Mouse (Mus musculus) hindbrain, embryonic 11.5 days (tissue): Measurements from ENCODE around the gene Pdpr. TPM values are rescaled to one million over a fixed set of nuclear protein-coding genes. Genes with fewer than 3 reads are reported as not detected.
"Not testable (repeated sequence)": the region's sequence is repeated elsewhere in the genome, so short reads cannot be mapped to it uniquely, and the experiment has no call there.

Experiments
- ATAC-seq: fragments of 200-750 bp; cut with Nextera tagmentation; 2 replicates; pipeline ENCODE4 v1.8.0; 2017; ENCODE audit warnings: mild to moderate bottlenecking, moderate TSS enrichment, moderate library complexity; ENCODE audit not compliant: low FRiP score
- DNase-seq: peaks from one replicate; pipeline ENCODE4 v3.0.0-alpha.2; 2015; ENCODE audit warnings: low spot score
- H3K27ac ChIP-seq: fragments of 300-500 bp; sonication (generic); 2 replicates; pipeline ENCODE4 v1.5.1; 2014; ENCODE audit warnings: mild to moderate bottlenecking, low read depth, low read length
- H3K27me3 ChIP-seq: fragments of 300-500 bp; sonication (generic); 2 replicates; pipeline ENCODE4 v1.6.1; 2014; ENCODE audit warnings: mild to moderate bottlenecking, low read length, moderate library complexity, mixed read lengths; ENCODE audit not compliant: control insufficient read depth, insufficient read depth
- H3K36me3 ChIP-seq: fragments of 300-500 bp; sonication (generic); 2 replicates; pipeline ENCODE4 v1.6.1; 2014; ENCODE audit warnings: mild to moderate bottlenecking, low read length, moderate library complexity, mixed read lengths; ENCODE audit not compliant: control insufficient read depth, insufficient read depth
- H3K4me1 ChIP-seq: fragments of 300-500 bp; sonication (generic); replicated peaks from 2 replicates; pipeline ENCODE4 v1.6.1; 2014; ENCODE audit warnings: low read length, mixed read lengths; ENCODE audit not compliant: control insufficient read depth, insufficient read depth
- H3K4me2 ChIP-seq: fragments of 300-500 bp; sonication (generic); replicated peaks from 2 replicates; pipeline ENCODE4 v1.6.1; 2014; ENCODE audit warnings: mild to moderate bottlenecking, low read depth, low read length
- H3K4me3 ChIP-seq: fragments of 300-500 bp; sonication (generic); 2 replicates; pipeline ENCODE4 v1.5.1; 2014; ENCODE audit warnings: low read depth, low read length
- H3K9ac ChIP-seq: fragments of 300-500 bp; sonication (generic); 2 replicates; pipeline ENCODE4 v1.6.1; 2014; ENCODE audit warnings: low read depth, low read length
- H3K9me3 ChIP-seq: fragments of 300-500 bp; sonication (generic); 2 replicates; pipeline ENCODE4 v1.6.1; 2016; ENCODE audit warnings: low read length; ENCODE audit not compliant: control insufficient read depth
- WGBS: fragments of 180-500 bp; shearing (Covaris S2); extraction: QIAGEN DNeasy Blood & Tissue Kit; methylation state at CpG from one replicate; pipeline ENCODE4 v1.1.7; 2014; 5-methylcytosine and 5-hydroxymethylcytosine counted together
- polyA plus RNA-seq: library from polyadenylated mRNA; unstranded; fragments of >200 nt; fragmentation: Nextera tagmentation; extraction: Ambion mirVana; gene quantifications from 2 replicates; pipeline ENCODE4 v1.2.1, GENCODE M21; 2014

The Pdpr gene
- polyA plus RNA-seq, 1 experiment from 2014 or later, result 6.4 TPM

DNA sequence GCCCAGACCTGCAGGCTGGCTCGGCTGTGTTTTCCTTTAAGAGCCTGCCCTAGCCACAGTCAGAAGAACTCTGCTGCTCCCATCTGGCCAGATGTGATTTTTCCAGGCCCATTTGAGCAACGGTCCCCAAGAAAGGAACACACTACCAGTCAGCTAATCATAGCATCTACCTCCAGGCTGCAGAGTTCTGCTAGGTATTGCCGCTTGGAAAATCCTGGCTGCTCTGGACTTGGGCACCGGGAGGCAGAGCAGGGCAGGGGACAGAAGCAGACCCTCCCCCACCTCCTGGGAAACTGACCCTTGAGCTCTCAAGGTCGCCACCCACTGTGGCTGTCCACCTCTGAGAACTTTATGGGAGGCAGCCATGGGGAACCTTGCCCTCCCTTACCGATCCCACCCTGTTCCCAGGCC is 14.6 kb upstream of the Pdpr start:
- H3K9ac ChIP-seq, result no peak overlapping the region
- 34% methylated on average over 6 of the region's 6 CpGs for WGBS
- H3K4me3 ChIP-seq, result no peak overlapping the region
- H3K27ac ChIP-seq, result no peak overlapping the region
- peaks cover 4% of the 10 kb centered on the region for H3K4me1 ChIP-seq
- no peaks in the 10 kb centered on the region for H3K27me3 ChIP-seq
- H3K36me3 ChIP-seq, result no peaks in the 10 kb centered on the region
- DNase-seq (peak; percentile 30), ATAC-seq (no peak)
- H3K9me3 ChIP-seq, result no peaks in the 10 kb centered on the region
- H3K4me2 ChIP-seq, result no peak overlapping the region; the same call in 1 of the 2 replicates

DNA sequence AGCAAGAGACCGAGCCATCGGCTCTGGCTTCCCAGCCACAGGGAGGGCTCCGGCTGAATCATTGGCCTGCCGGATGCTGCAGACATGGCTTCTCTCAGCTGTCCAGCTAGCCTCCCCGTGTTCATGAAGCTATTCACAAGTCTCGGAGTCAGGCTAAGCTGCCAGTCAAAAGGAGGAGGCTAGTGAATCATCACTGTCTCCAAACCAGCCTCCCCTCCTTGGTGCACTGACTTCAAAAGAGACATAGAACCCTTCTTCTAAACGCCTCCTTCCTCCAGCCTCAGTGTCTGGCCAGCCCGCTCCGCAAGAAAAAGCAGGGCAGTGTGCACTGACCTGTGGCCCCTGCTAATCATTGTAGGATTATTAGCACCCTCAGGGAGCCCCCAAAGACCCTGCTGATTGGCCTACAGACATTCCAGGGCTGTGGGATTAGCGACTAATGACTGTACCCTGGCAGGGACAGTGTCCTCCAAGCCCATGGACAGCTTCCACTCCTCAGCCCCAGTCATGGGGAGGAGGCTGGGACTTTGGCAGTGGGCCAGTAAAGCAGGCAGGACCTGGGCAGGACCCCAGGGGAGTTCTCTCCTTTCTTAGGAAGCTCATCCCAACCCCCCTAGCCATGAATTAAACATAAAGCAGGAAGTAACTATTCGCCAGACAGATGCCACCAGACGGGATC is 12.7 kb upstream of the Pdpr start:
- ATAC-seq (no peak; the same call in 1 of the 2 replicates), DNase-seq (peak; percentile 15)
- Histone ChIP-seq H3K4me2 (no peak overlapping the region), H3K36me3 (no peaks in the 10 kb centered on the region), H3K9me3 (no peaks in the 10 kb centered on the region), H3K4me1 (peaks cover 4% of the 10 kb centered on the region), H3K9ac (no peak overlapping the region), H3K4me3 (no peak overlapping the region), H3K27me3 (no peaks in the 10 kb centered on the region), H3K27ac (no peak overlapping the region)
- WGBS, result 61% methylated on average over 12 of the region's 12 CpGs

DNA sequence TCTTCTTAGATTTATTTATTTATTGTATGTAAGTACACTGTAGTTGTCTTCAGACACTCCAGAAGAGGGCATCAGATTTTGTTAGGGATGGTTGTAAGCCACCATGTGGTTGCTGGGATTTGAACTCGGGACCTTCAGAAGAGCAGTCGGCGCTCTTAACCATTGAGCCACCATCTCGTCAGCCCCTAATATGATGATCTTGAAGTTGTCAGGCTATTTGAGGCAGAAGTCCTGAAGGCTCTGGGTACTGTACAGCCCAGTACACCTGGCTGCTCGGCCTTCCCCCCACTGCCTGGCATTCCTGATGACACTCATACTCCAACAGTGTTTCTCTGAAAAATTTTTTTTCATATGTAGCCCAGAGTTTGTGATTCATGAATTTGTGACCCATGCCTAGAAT is 10.5 kb upstream of the Pdpr start:
- WGBS, result 87% methylated on average over 5 of the region's 5 CpGs

DNA sequence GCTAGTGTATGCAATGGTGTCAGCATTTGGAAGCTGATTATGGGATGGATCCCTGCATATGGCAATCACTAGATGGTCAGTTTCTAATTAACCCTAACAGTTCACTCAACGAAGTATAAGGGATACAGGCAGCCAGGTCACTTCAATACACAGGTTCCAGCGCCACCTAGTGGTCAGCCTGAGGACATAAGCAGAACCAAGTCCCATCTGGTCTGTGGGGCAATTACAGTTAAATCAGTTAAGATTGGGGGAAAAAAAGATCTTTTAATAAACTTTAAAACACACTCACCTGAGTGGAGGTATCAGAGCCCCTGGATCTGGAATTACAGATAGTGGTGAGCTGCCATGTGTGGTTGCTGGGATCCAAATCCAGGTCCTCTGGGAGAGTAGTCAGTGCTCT is 4.3 kb upstream of the Pdpr start:
- no peak overlapping the region for H3K9ac ChIP-seq
- H3K27ac ChIP-seq, result no peak overlapping the region
- ATAC-seq (no peak), DNase-seq (peak; percentile 85)
- 2% methylated on average over 2 of the region's 2 CpGs for WGBS
- no peak overlapping the region for H3K4me2 ChIP-seq
- no peaks in the 10 kb centered on the region for H3K36me3 ChIP-seq
- no peaks in the 10 kb centered on the region for H3K9me3 ChIP-seq
- no peaks in the 10 kb centered on the region for H3K4me1 ChIP-seq
- H3K4me3 ChIP-seq, result no peak overlapping the region
- no peaks in the 10 kb centered on the region for H3K27me3 ChIP-seq

More for the DNA sequence above, 10.5 kb upstream of the Pdpr start:
- not testable (repeated sequence) for H3K9ac ChIP-seq, H3K27me3 ChIP-seq, H3K4me3 ChIP-seq, H3K36me3 ChIP-seq, H3K4me2 ChIP-seq, H3K27ac ChIP-seq, H3K9me3 ChIP-seq, DNase-seq, H3K4me1 ChIP-seq, ATAC-seq

DNA sequence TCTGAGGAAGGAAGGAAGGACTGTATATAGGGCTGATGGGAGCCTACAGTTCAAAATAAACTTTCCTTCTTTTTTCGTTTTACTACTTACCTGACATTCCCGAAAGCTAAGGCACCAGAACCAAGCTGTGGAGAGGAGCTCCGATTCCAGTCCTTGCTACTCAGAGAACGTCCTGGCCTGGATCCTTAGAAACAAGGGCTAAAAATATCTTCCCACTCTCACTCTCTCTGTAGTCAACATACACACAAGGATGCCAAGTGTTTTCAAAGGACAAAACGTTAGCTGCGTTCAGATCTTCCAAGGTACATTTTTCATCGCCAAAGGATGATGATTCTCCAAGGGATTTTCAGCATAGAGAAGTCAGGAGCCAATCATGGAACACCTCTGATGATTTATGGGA is 2.7 kb upstream of the Pdpr start:
- WGBS, result 87% methylated on average over 7 of the region's 7 CpGs
- no peak overlapping the region for H3K4me2 ChIP-seq
- H3K27ac ChIP-seq, result no peak overlapping the region
- no peaks in the 10 kb centered on the region for H3K9me3 ChIP-seq
- no peaks in the 10 kb centered on the region for H3K4me1 ChIP-seq
- no peaks in the 10 kb centered on the region for H3K27me3 ChIP-seq
- ATAC-seq (no peak), DNase-seq (no peak)
- H3K4me3 ChIP-seq, result no peak overlapping the region
- H3K9ac ChIP-seq, result no peak overlapping the region
- H3K36me3 ChIP-seq, result no peaks in the 10 kb centered on the region

DNA sequence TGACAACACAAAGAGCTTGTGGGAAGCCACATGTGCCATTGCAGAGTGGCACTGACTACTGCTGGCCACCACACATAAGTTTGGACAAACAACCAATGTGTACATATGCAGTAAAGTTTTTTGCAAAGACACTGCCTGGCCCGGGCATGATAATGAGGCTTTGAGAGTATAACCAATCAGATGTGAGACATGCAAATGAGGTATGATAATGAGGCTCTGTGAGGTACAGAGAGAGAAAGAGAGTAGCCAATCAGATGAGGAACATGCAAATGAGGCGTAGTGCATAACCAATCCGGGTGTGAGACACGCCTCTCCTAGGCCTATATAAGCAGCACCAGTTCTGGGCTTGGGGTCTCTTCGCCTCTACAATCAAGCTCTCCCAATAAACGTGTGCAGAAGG is 2.1 kb upstream of the Pdpr start, which contains the start of gene Clec18a:
Gene Clec18a (minus strand): TSS at position 101 of the 400 bp plus-strand sequence.
- not testable (repeated sequence) for ATAC-seq, H3K9ac ChIP-seq, DNase-seq, H3K4me3 ChIP-seq, H3K4me2 ChIP-seq, H3K27ac ChIP-seq, H3K4me1 ChIP-seq, H3K9me3 ChIP-seq, H3K27me3 ChIP-seq, H3K36me3 ChIP-seq
- WGBS, result 79% methylated on average over 4 of the region's 6 CpGs

DNA sequence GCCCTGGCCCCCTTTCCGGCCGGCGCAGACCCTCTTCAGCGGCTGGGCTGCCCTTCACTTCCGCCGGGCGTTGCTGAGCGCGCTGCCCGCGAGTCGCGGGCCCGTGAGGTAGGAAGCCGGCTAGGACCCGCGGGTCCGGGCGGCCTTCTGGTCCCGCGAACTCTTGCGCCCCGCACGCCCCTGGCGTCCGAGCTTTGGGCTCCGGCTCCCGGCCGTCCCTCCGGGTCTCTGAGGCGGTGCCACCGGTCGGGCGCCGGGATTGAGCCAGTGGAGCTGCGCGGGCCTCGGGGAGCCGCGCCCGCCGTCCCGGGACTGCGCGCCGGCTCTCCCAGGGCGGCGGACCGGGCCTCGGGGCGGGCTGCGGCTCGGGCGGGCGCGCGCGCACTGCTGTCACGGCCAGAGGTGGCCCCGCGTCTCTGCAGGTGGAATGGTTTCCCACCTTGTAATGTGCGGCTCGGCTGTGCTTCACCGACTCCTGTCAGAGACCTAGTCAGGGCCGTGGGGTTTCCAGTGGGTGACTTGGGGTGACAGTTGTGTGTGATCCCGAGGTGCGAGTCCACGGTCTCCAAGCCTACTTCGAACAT is 381 bp downstream of the Pdpr start:
- ATAC-seq, result peak; percentile 57
- WGBS, result 3% methylated on average over 8 of the region's 69 CpGs

DNA sequence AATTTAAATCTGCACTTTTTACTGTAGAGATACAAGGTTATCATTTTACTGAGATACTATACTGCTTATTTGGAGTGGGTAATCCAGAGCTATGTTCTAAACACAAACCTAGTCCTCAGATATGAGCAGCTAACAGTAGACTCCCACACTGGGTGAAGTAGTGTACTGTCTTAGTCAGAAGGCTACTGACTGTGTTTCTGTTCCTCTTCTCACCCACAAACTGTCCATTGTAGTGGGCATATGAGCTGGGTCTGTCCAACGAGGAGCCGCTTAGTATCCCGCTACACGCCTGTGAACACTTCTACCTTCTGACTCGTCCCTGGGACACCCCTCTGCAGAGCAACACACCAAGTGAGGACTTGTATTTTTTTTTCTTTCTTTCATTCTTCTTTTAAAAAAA is 20.5 kb downstream of the Pdpr start:
- DNase-seq (no peak), ATAC-seq (no peak)
- WGBS, result 95% methylated on average over 5 of the region's 5 CpGs
- Histone ChIP-seq H3K4me2 (no peak overlapping the region), H3K27me3 (no peaks in the 10 kb centered on the region), H3K9me3 (no peaks in the 10 kb centered on the region), H3K4me1 (no peaks in the 10 kb centered on the region), H3K27ac (no peak overlapping the region), H3K4me3 (no peak overlapping the region), H3K9ac (no peak overlapping the region), H3K36me3 (no peaks in the 10 kb centered on the region)

More for the DNA sequence above, 381 bp downstream of the Pdpr start:
- peak; percentile 31 for DNase-seq
- not testable (repeated sequence) for H3K27me3 ChIP-seq, H3K36me3 ChIP-seq, H3K4me1 ChIP-seq, H3K27ac ChIP-seq, H3K9me3 ChIP-seq
- Histone ChIP-seq H3K4me2 (peak overlapping the region; percentile 64), H3K9ac (peak overlapping the region; percentile 66), H3K4me3 (peak overlapping the region; percentile 60)

DNA sequence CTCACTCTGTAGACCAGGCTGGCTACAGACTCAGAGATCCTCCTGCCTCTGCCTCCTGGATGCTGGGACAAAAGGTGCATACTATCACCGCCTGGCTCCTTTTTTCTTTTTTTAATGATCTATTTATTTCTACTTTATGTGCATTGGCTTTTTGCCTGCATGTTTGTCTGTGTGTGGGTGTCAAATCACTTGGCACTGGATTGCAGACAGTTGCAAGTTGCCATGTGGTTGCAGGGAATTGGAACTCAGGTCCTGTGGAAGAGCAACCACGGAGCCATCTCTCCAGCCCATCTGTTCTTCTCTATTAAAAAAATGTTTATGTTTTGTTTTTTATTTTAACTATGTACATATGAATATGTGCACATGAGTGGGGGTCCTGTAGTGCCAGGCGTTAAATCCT is 25.1 kb downstream of the Pdpr start:
- WGBS, result 91% methylated on average over 3 of the region's 3 CpGs
- Histone ChIP-seq H3K4me3 (no peak overlapping the region), H3K4me2 (no peak overlapping the region), H3K27ac (no peak overlapping the region), H3K36me3 (peaks cover 4% of the 10 kb centered on the region; the same call in 1 of the 2 replicates), H3K4me1 (no peaks in the 10 kb centered on the region), H3K27me3 (no peaks in the 10 kb centered on the region), H3K9me3 (no peaks in the 10 kb centered on the region), H3K9ac (no peak overlapping the region)
- ATAC-seq (no peak), DNase-seq (no peak)
